Mouse (Mus musculus): ENCODE results near the gene Map3k11.

Map3k11 gene

GRCm38 (mm10) chr19:5688200-5689087, at the start of gene Map3k11, which contains the start of gene Pcnx3:
TSS of gene Map3k11 (plus strand) at chr19:5688742.
TSS of gene Pcnx3 (minus strand) at chr19:5688908.
- DNase-seq (ENCODE audit: extremely low read depth, low read depth, low spot score), result peak; percentile 99

GRCm38 (mm10) chr19:5640339-5640738, 48.2 kb upstream of the Map3k11 start:
- no peak for DNase-seq (ENCODE audit: extremely low read depth, low read depth, low spot score)

- DNase-seq (ENCODE audit: extremely low read depth, low read depth, low spot score), result no peak
Observed at GRCm38 (mm10) chr19:5641021-5641420, 47.5 kb upstream of the Map3k11 start.

GRCm38 (mm10) chr19:5641641-5642040, 46.9 kb upstream of the Map3k11 start:
- DNase-seq (ENCODE audit: extremely low read depth, low read depth, low spot score), result no peak

- no peak for DNase-seq (ENCODE audit: extremely low read depth, low read depth, low spot score)
Observed at GRCm38 (mm10) chr19:5645280-5645679, 43.3 kb upstream of the Map3k11 start.

- no peak for DNase-seq (ENCODE audit: extremely low read depth, low read depth, low spot score)
Observed at GRCm38 (mm10) chr19:5646731-5647330, 41.7 kb upstream of the Map3k11 start.

- no peak for DNase-seq (ENCODE audit: extremely low read depth, low read depth, low spot score)
Observed at GRCm38 (mm10) chr19:5647791-5648190, 40.8 kb upstream of the Map3k11 start.

GRCm38 (mm10) chr19:5648401-5649297, 39.9 kb upstream of the Map3k11 start:
- no peak for DNase-seq (ENCODE audit: extremely low read depth, low read depth, low spot score)

GRCm38 (mm10) chr19:5649298-5649741, 39.2 kb upstream of the Map3k11 start:
- DNase-seq (ENCODE audit: extremely low read depth, low read depth, low spot score), result no peak

- no peak for DNase-seq (ENCODE audit: extremely low read depth, low read depth, low spot score)
Observed at GRCm38 (mm10) chr19:5651502-5652274, 36.9 kb upstream of the Map3k11 start.

GRCm38 (mm10) chr19:5652570-5652969, 36.0 kb upstream of the Map3k11 start:
- DNase-seq (ENCODE audit: extremely low read depth, low read depth, low spot score), result no peak

- no peak for DNase-seq (ENCODE audit: extremely low read depth, low read depth, low spot score)
Observed at GRCm38 (mm10) chr19:5653969-5654719, 34.4 kb upstream of the Map3k11 start.

GRCm38 (mm10) chr19:5654720-5655298, 33.7 kb upstream of the Map3k11 start:
- DNase-seq (ENCODE audit: extremely low read depth, low read depth, low spot score), result no peak

- DNase-seq (ENCODE audit: extremely low read depth, low read depth, low spot score), result no peak
Observed at GRCm38 (mm10) chr19:5660942-5661751, 27.4 kb upstream of the Map3k11 start.

- no peak for DNase-seq (ENCODE audit: extremely low read depth, low read depth, low spot score)
Observed at GRCm38 (mm10) chr19:5662310-5662709, 26.2 kb upstream of the Map3k11 start.

GRCm38 (mm10) chr19:5662981-5663913, 25.3 kb upstream of the Map3k11 start, which contains the start of gene Sipa1:
TSS of gene Sipa1 (minus strand) at chr19:5663707.
- no peak for DNase-seq (ENCODE audit: extremely low read depth, low read depth, low spot score)

- no peak for DNase-seq (ENCODE audit: extremely low read depth, low read depth, low spot score)
Observed at GRCm38 (mm10) chr19:5664669-5665257, 23.8 kb upstream of the Map3k11 start.

Data from fat pad, adult 2 months (tissue).